8 mouse cellular contexts compared by ENCODE assay signal in the genomic region with DNA sequence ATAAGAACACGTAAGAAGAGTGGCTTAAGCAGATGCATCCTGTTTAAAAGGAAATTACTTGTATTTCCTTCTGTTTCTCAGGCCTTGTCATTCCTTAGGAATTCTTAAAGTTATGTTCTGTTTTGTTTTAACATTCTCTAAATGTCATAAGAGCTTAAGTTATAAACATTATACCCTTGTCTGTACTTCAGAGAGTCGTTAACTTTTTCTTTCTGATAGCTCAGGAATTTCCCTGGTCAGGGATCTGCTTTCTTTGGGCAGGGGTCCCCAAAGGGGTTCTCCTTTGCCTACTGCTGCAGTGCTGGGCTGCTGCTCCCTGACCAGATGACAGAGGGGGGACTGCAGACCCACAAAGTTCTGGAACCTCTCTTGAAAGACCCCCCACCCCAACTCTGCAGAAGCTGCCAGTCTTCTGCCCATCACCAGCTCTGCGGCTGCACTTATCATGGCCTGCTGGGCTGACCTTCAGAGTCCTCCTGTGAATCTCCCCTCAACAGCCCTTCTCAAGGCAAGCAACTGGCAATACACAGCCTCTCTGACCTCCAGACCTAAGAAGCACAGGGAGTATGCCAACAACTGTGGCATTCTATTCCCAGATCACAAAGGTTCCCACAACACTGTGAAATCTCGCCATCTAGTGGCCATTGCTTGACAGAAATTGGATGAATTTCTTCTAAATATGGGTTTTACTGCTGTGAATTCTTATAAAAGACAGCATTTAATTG. TPM values are rescaled to one million over a fixed set of nuclear protein-coding genes. Genes with fewer than 3 reads are reported as not detected.
A peak's percentile ranks its signal among the peaks of the same experiment; 100 is the strongest.
DNase-seq lines count a peak whose midpoint lies in the region; ATAC-seq and TF ChIP-seq lines count a peak whose summit lies in the region.

No protein-coding gene starts in this region.

- TF ChIP-seq POLR2A in cortical plate, adult 2 months (IDR thresholded peaks at IDR 0.05; ENCODE audit: extremely low read depth, insufficient read depth, low read length), result no peak
- no peak for TF ChIP-seq POLR2A in kidney, adult 2 months (IDR thresholded peaks at IDR 0.05; ENCODE audit: low read depth, low read length)
- TF ChIP-seq POLR2A in limb, embryonic 14.5 days (IDR thresholded peaks at IDR 0.05; ENCODE audit: borderline replicate concordance, extremely low read depth, insufficient read depth, insufficient read length), result no peak

- H3K36me3 ChIP-seq in kidney, adult 2 months (ENCODE audit: control insufficient read depth, insufficient read depth, low read length), result no peaks in the 10 kb centered on the region
- no peaks in the 10 kb centered on the region for H3K36me3 ChIP-seq in limb, embryonic 14.5 days (ENCODE audit: control insufficient read depth, insufficient read depth, low read length)

- no peak overlapping the region for H3K4me3 ChIP-seq in cortical plate, adult 2 months (ENCODE audit: insufficient read depth, low read length)
- no peak overlapping the region for H3K4me3 ChIP-seq in kidney, adult 2 months (ENCODE audit: insufficient read depth, low read depth, low read length)
- no peak overlapping the region for H3K4me3 ChIP-seq in limb, embryonic 14.5 days (replicated peaks; ENCODE audit: low read length)

- no peaks in the 10 kb centered on the region for H3K9me3 ChIP-seq in limb, embryonic 14.5 days (ENCODE audit: control insufficient read depth, low read length)

- no peak overlapping the region for H3K27ac ChIP-seq in cortical plate, adult 2 months (ENCODE audit: insufficient read depth, low read length)
- no peak overlapping the region for H3K27ac ChIP-seq in kidney, adult 2 months (ENCODE audit: insufficient read depth, low read depth, low read length)
- no peak overlapping the region for H3K27ac ChIP-seq in limb, embryonic 14.5 days (replicated peaks; ENCODE audit: low read depth, low read length)

- ATAC-seq in limb, embryonic 14.5 days (ENCODE audit: low FRiP score, low read depth), result peak; percentile 80

- 38% methylated on average over 4 of the region's 4 CpGs for WGBS in kidney, adult 2 months
- WGBS in limb, embryonic 14.5 days, result 40% methylated on average over 4 of the region's 4 CpGs

- H3K4me1 ChIP-seq in cortical plate, adult 2 months (ENCODE audit: control insufficient read depth, insufficient read depth, low read length), result no peaks in the 10 kb centered on the region
- H3K4me1 ChIP-seq in kidney, adult 2 months (ENCODE audit: control insufficient read depth, insufficient read depth, low read length), result no peaks in the 10 kb centered on the region
- peaks cover 4% of the 10 kb centered on the region for H3K4me1 ChIP-seq in limb, embryonic 14.5 days (ENCODE audit: control insufficient read depth, insufficient read depth, low read length)

- peak; percentile 54 for DNase-seq in 416B (ENCODE audit: low read depth)
- peak; percentile 61 for DNase-seq in R1 (ENCODE audit: low read depth, low spot score)
- peak; percentile 35 for DNase-seq in heart, adult 8-10 months (ENCODE audit: low spot score)
- peak; percentile 61 for DNase-seq in kidney, adult 2 months
- DNase-seq in limb, embryonic 14.5 days (ENCODE audit: low spot score), result peak; percentile 89
- DNase-seq in naive thymus-derived CD4-positive, alpha-beta T cell, adult 2 months (ENCODE audit: low read depth), result peak; percentile 59
- peak; percentile 55 for DNase-seq in thymus, postnatal 4 days

- TF ChIP-seq CTCF in cortical plate, adult 2 months (IDR thresholded peaks at IDR 0.05; ENCODE audit: extremely low read depth, insufficient read depth, low read length), result peak; percentile 63; the same call in 1 of the 2 replicates
- peak; percentile 38; the same call in 1 of the 2 replicates for TF ChIP-seq CTCF in kidney, adult 2 months (conservative IDR thresholded peaks at IDR 0.05; ENCODE audit: insufficient read depth, insufficient read length, low read depth, low read length)

- no peaks in the 10 kb centered on the region for H3K27me3 ChIP-seq in kidney, adult 2 months (replicated peaks; ENCODE audit: control insufficient read depth, insufficient read depth, low read length)
- no peaks in the 10 kb centered on the region for H3K27me3 ChIP-seq in limb, embryonic 14.5 days (ENCODE audit: control insufficient read depth, insufficient read depth, low read length)

- no peak overlapping the region for H3K9ac ChIP-seq in limb, embryonic 14.5 days (ENCODE audit: low read depth, low read length, severe bottlenecking)

- no peak overlapping the region for H3K4me2 ChIP-seq in limb, embryonic 14.5 days (replicated peaks; ENCODE audit: low read depth, low read length, severe bottlenecking)

RNA-seq across cellular contexts. Expression of gene 2610008E11Rik, which starts 18.9 kb away (rescaled TPM):
- polyA plus RNA-seq in cortical plate, adult 2 months (2012; rRNA removed), result 14.6 and 15.1 TPM in 2 replicates
- total RNA-seq in heart, adult 8-10 months (2022), result 10 to 100 TPM; 11.5 to 13.3 (median 12.3) TPM
- 0.90 and 1.7 TPM in 2 replicates for polyA plus RNA-seq in kidney, adult 2 months (2012; rRNA removed)
- polyA plus RNA-seq in limb, embryonic 14.5 days (2012; rRNA removed), result 11.5 and 16.9 TPM in 2 replicates
- 31.4 and 39.7 TPM in 2 replicates for polyA plus RNA-seq in limb, embryonic 14.5 days (2014; fragmentation: Nextera tagmentation; extraction: Ambion mirVana)

RNA-seq across cellular contexts. Expression of gene Vmn2r80, which starts 32.3 kb away (rescaled TPM):
- not detected in 2 replicates for polyA plus RNA-seq in cortical plate, adult 2 months (2012; rRNA removed)
- not detected for total RNA-seq in heart, adult 8-10 months (2022)
- not detected in 2 replicates for polyA plus RNA-seq in kidney, adult 2 months (2012; rRNA removed)
- not detected in 2 replicates for polyA plus RNA-seq in limb, embryonic 14.5 days (2012; rRNA removed)
- polyA plus RNA-seq in limb, embryonic 14.5 days (2014; fragmentation: Nextera tagmentation; extraction: Ambion mirVana), result not detected in 2 replicates

Comparison
In these comparisons a context has a peak if more than half of its experiments do, and no peak if none do; other contexts are left out.
1. DNase-seq: peak in every context shown above with its lines; median percentile 89 in limb, embryonic 14.5 days; 61 in R1; 61 in kidney, adult 2 months; 59 in naive thymus-derived CD4-positive, alpha-beta T cell, adult 2 months; 55 in thymus, postnatal 4 days; 54 in 416B; 35 in heart, adult 8-10 months.